Mouse (Mus musculus) heart, adult 2 months (tissue): ENCODE results near the gene Schip1. TPM values are rescaled to one million over a fixed set of nuclear protein-coding genes. Genes with fewer than 3 reads are reported as not detected.

Experiments used
- DNase-seq, 2 experiments: peaks; one replicate each; pipeline ENCODE4 v3.0.0; 2021
- H3K27ac ChIP-seq: fragments of 200-600 bp; 2 replicates; pipeline ENCODE4 v1.8.1; 2022
- H3K27me3 ChIP-seq: fragments of 200-500 bp; 2 replicates; pipeline ENCODE4 v1.6.1; 2012; ENCODE audit warnings: mild to moderate bottlenecking, low read length, inconsistent platforms, mixed read lengths; ENCODE audit not compliant: control insufficient read depth, insufficient read depth
- H3K36me3 ChIP-seq: fragments of 200-500 bp; 2 replicates; pipeline ENCODE4 v1.6.1; 2012; ENCODE audit warnings: low read length, inconsistent platforms; ENCODE audit not compliant: control insufficient read depth, insufficient read depth
- H3K4me1 ChIP-seq: fragments of 200-500 bp; 2 replicates; pipeline ENCODE4 v1.6.1; 2011; ENCODE audit warnings: low read length; ENCODE audit not compliant: control insufficient read depth, insufficient read depth
- H3K4me3 ChIP-seq: fragments of 200-600 bp; 2 replicates; pipeline ENCODE4 v1.8.1; 2022
- H3K79me2 ChIP-seq: fragments of 200-500 bp; replicated peaks from 2 replicates; pipeline ENCODE4 v1.6.1; 2012; ENCODE audit warnings: mild to moderate bottlenecking, inconsistent platforms, low read length, moderate library complexity, mixed read lengths; ENCODE audit not compliant: control insufficient read depth, insufficient read depth
- H3K9ac ChIP-seq: fragments of 200-500 bp; 2 replicates; pipeline ENCODE4 v1.6.1; 2012; ENCODE audit warnings: low read depth, mild to moderate bottlenecking, control low read depth, inconsistent platforms, low read length, mixed read lengths
- CTCF ChIP-seq: fragments of 200-600 bp; IDR thresholded peaks from 2 replicates; pipeline ENCODE4 v1.8.1; 2022; ENCODE audit warnings: antibody characterized with exemption, mild to moderate bottlenecking, moderate library complexity
- EP300 ChIP-seq: fragments of 200-500 bp; IDR thresholded peaks from 2 replicates; pipeline ENCODE4 v1.6.1; 2011; ENCODE audit warnings: low read depth, low read length, control low read depth; ENCODE audit not compliant: insufficient read depth
- POLR2A ChIP-seq: fragments of 200-500 bp; IDR thresholded peaks from 2 replicates; pipeline ENCODE4 v1.6.1; 2011; ENCODE audit warnings: mild to moderate bottlenecking, low read depth, low read length, control low read depth; ENCODE audit not compliant: insufficient read depth
- WGBS: fragments of 180-500 bp; shearing (Covaris S2); methylation state at CpG from one replicate; pipeline ENCODE4 v1.1.7; 2018; 5-methylcytosine and 5-hydroxymethylcytosine counted together
- intact Hi-C: fragments of 180-260 bp; cut with DNase I; formaldehyde crosslinking; loops from one replicate; pipeline ENCODE4 v1.15.1; 2025
- polyA plus RNA-seq: library from polyadenylated mRNA; depleted of rRNA; stranded (reverse); fragments of >200 nt; gene quantifications from 2 replicates; pipeline ENCODE4 v1.2.3, GENCODE M21; 2012
- total RNA-seq, 2 experiments: library from RNA; stranded (reverse); gene quantifications; 2 replicates each; pipeline ENCODE4 v1.2.3; 2021

The Schip1 gene
- total and polyA plus RNA-seq, 3 experiments, result 44.3 to 181 (median 163) TPM

DNA sequence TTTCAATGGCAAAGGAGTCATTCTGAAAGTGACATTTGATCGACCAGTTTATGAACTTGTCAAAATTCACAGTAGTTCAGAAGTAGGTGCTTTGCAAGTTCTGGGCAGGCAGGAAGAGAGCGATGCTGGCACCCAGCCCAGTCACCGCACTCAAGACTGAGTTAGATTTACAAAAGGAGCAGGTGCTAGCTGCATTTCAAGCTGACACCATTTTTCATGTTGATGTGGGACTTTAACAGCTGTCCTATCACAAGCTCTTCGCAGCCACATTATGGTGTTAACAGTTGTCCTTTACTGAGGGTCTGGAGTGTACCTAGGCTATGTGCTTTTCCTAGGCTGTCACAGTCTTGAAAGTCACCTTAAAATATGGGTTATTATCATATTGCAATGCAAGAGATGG lies 181.6 kb downstream of the Schip1 start:
- DNase-seq, result no peak
- H3K36me3 ChIP-seq, result no peaks in the 10 kb centered on the region
- H3K27me3 ChIP-seq, result no peaks in the 10 kb centered on the region
- TF ChIP-seq POLR2A (no peak), CTCF (no peak), EP300 (no peak)
- no peak overlapping the region for H3K4me3 ChIP-seq
- H3K9ac ChIP-seq, result no peak overlapping the region
- WGBS, result 60% methylated on average over 4 of the region's 4 CpGs
- H3K79me2 ChIP-seq, result no peaks in the 10 kb centered on the region
- intact Hi-C loops, result no loop called here
- H3K4me1 ChIP-seq, result no peaks in the 10 kb centered on the region
- H3K27ac ChIP-seq, result no peak overlapping the region

GRCm38 (mm10) chr3:68250589-68250988 lies 186.0 kb downstream of the Schip1 start:
- no peak overlapping the region for H3K9ac ChIP-seq
- TF ChIP-seq EP300 (no peak), CTCF (no peak), POLR2A (no peak)
- no peak overlapping the region for H3K27ac ChIP-seq
- no peaks in the 10 kb centered on the region for H3K36me3 ChIP-seq
- no peaks in the 10 kb centered on the region for H3K4me1 ChIP-seq
- WGBS, result 40% methylated on average over 2 of the region's 2 CpGs
- intact Hi-C loops, result no loop called here
- no peaks in the 10 kb centered on the region for H3K27me3 ChIP-seq
- no peak overlapping the region for H3K4me3 ChIP-seq
- DNase-seq, result no peak
- no peaks in the 10 kb centered on the region for H3K79me2 ChIP-seq

DNA sequence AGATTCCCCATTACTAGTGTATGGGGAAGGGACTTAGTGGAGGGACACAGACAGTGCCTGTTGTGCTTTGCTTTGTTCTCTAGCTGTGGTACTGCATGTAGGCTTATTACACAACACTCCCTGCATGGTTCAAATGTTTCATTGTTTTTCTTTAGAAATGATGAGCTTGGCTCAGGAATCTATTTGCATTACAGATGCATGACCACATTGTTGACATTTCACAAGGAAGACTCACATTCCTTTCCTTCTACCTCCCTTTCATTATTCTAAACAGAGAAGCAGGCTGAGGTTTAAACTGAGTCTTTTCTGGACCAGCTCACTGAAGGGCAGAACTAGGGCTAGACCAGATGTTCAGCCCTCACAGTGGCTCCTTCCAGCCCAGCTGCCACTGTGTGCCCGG lies 187.7 kb downstream of the Schip1 start:
- WGBS, result 70% methylated on average over 1 of the region's 1 CpGs
- no peak for TF ChIP-seq CTCF
- no peak for TF ChIP-seq EP300
- no peak for TF ChIP-seq POLR2A

DNA sequence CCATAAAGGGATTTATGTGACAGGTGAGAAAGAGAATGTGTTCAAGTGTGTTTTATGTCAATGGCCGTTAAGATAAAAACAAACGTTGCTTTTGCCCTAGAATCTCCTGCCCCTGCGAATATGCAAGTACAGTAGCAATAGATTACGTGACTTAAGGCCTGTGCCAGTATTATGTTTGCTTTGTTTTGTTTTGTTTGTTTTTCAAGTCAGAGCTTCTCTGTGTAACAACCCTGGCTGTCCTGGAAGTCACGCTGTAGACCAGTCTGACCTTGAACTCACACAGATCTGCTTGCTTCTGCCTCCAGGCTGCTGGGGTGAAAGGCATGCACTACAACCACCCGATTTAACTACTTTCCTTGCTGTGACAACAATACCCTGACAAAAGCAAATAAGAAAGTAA lies 197.7 kb downstream of the Schip1 start:
- no peaks in the 10 kb centered on the region for H3K36me3 ChIP-seq
- H3K79me2 ChIP-seq, result no peaks in the 10 kb centered on the region
- no peaks in the 10 kb centered on the region for H3K27me3 ChIP-seq
- WGBS, result 72% methylated on average over 6 of the region's 6 CpGs
- intact Hi-C loops, result no loop called here
- no peak overlapping the region for H3K4me3 ChIP-seq
- no peak overlapping the region for H3K9ac ChIP-seq
- DNase-seq, result no peak
- H3K4me1 ChIP-seq, result no peaks in the 10 kb centered on the region
- TF ChIP-seq EP300 (no peak), POLR2A (no peak), CTCF (no peak)
- H3K27ac ChIP-seq, result no peak overlapping the region

More for the DNA sequence above, 187.7 kb downstream of the Schip1 start:
- no peaks in the 10 kb centered on the region for H3K36me3 ChIP-seq
- DNase-seq, result no peak
- no peak overlapping the region for H3K4me3 ChIP-seq
- H3K9ac ChIP-seq, result no peak overlapping the region
- H3K27me3 ChIP-seq, result no peaks in the 10 kb centered on the region
- intact Hi-C loops, result no loop called here
- no peaks in the 10 kb centered on the region for H3K4me1 ChIP-seq
- H3K79me2 ChIP-seq, result no peaks in the 10 kb centered on the region
- no peak overlapping the region for H3K27ac ChIP-seq

- 85% methylated on average over 4 of the region's 4 CpGs for WGBS
- H3K4me1 ChIP-seq, result no peaks in the 10 kb centered on the region
- no peaks in the 10 kb centered on the region for H3K27me3 ChIP-seq
- no peak overlapping the region for H3K9ac ChIP-seq
- no peaks in the 10 kb centered on the region for H3K36me3 ChIP-seq
- TF ChIP-seq POLR2A, result no peak
- TF ChIP-seq EP300, result no peak
- no peak for TF ChIP-seq CTCF
- no peak for DNase-seq
- intact Hi-C loops, result no loop called here
- H3K27ac ChIP-seq, result no peak overlapping the region
- H3K4me3 ChIP-seq, result no peak overlapping the region
- no peaks in the 10 kb centered on the region for H3K79me2 ChIP-seq
These were observed 203.3 kb downstream of the Schip1 start for GRCm38 (mm10) chr3:68267905-68268304.

- Histone ChIP-seq H3K27me3 (no peaks in the 10 kb centered on the region), H3K79me2 (no peaks in the 10 kb centered on the region), H3K4me1 (no peaks in the 10 kb centered on the region), H3K36me3 (no peaks in the 10 kb centered on the region), H3K9ac (no peak overlapping the region), H3K27ac (no peak overlapping the region), H3K4me3 (no peak overlapping the region)
- no peak for DNase-seq
- TF ChIP-seq EP300 (no peak), POLR2A (no peak), CTCF (no peak)
- WGBS, result 87% methylated on average over 4 of the region's 4 CpGs
- intact Hi-C loops, result no loop called here
These were observed 204.6 kb downstream of the Schip1 start for GRCm38 (mm10) chr3:68269251-68269650.
